Mouse (Mus musculus): ENCODE data around the gene Slc30a10.

- no peak for TF ChIP-seq CTCF (IDR thresholded peaks at IDR 0.05; ENCODE audit: borderline replicate concordance, insufficient read depth, low read depth, low read length)
- no peak for TF ChIP-seq POLR2A (IDR thresholded peaks at IDR 0.05; ENCODE audit: borderline replicate concordance, insufficient read depth, low read length)
These were observed 34.8 kb upstream of the Slc30a10 start for GRCm38 (mm10) chr1:185419805-185420204.

All from cerebellum, adult 2 months (tissue).